Mouse (Mus musculus) myocyte (in vitro differentiated cells): Measurements from ENCODE around the gene Gm10340.
"Not testable (repeated sequence)": the region's sequence is repeated elsewhere in the genome, so short reads cannot be mapped to it uniquely, and the experiment has no call there.

ENCODE experiments used
- CEBPB ChIP-seq: IDR thresholded peaks from 2 replicates; pipeline ENCODE4 v1.6.1; 2011; ENCODE audit warnings: mild to moderate bottlenecking, moderate library complexity; ENCODE audit not compliant: poor library complexity, insufficient read depth, severe bottlenecking
- E2F4 ChIP-seq: IDR thresholded peaks from one replicate; pipeline ENCODE4 v1.6.1; 2011; ENCODE audit warnings: mild to moderate bottlenecking, control low read depth, moderate library complexity; ENCODE audit not compliant: insufficient read depth
- MAX ChIP-seq: IDR thresholded peaks from one replicate; pipeline ENCODE4 v1.6.1; 2011; ENCODE audit warnings: low read depth, mild to moderate bottlenecking, control low read depth
- MYOD1 ChIP-seq, 3 experiments: IDR thresholded peaks; one replicate each; pipeline ENCODE4 v1.6.1; 2011; ENCODE audit warnings: control low read depth in 2 of 3, low read depth in 2 of 3, mild to moderate bottlenecking in 2 of 3, moderate library complexity in 1 of 3; ENCODE audit not compliant: insufficient read length in 2 of 3, control insufficient read depth in 1 of 3
- MYOG ChIP-seq, 3 experiments: IDR thresholded peaks; one replicate each; pipeline ENCODE4 v1.6.1; 2011; ENCODE audit warnings: control low read depth in 2 of 3, low read depth in 2 of 3, mild to moderate bottlenecking in 2 of 3; ENCODE audit not compliant: insufficient read length in 2 of 3, control insufficient read depth in 1 of 3, insufficient read depth in 1 of 3
- POLR2A ChIP-seq: IDR thresholded peaks from one replicate; pipeline ENCODE4 v1.6.1; 2011; ENCODE audit warnings: low read depth, mild to moderate bottlenecking, control low read depth, moderate library complexity; ENCODE audit not compliant: insufficient read length
- POLR2AphosphoS2 ChIP-seq: IDR thresholded peaks from one replicate; pipeline ENCODE4 v1.6.1; 2011; ENCODE audit warnings: low read depth, control low read depth; ENCODE audit not compliant: insufficient read length
- REST ChIP-seq: IDR thresholded peaks from one replicate; pipeline ENCODE4 v1.6.1; 2011; ENCODE audit warnings: mild to moderate bottlenecking, control low read depth, moderate library complexity; ENCODE audit not compliant: insufficient read depth, insufficient read length
- SRF ChIP-seq: IDR thresholded peaks from one replicate; pipeline ENCODE4 v1.6.1; 2011; ENCODE audit warnings: low read depth; ENCODE audit not compliant: control insufficient read depth, insufficient read length
- TCF12 ChIP-seq: IDR thresholded peaks from one replicate; pipeline ENCODE4 v1.6.1; 2011; ENCODE audit warnings: mild to moderate bottlenecking, control low read depth; ENCODE audit not compliant: poor library complexity, insufficient read depth, severe bottlenecking
- TCF3 ChIP-seq: IDR thresholded peaks from one replicate; pipeline ENCODE4 v1.6.1; 2011; ENCODE audit warnings: low read depth, control low read depth; ENCODE audit not compliant: insufficient read length
- USF1 ChIP-seq: IDR thresholded peaks from one replicate; pipeline ENCODE4 v1.6.1; 2011; ENCODE audit warnings: low read depth, mild to moderate bottlenecking, control low read depth, moderate library complexity

- TF ChIP-seq POLR2A; MYOD1 (IDR thresholded peaks at IDR 0.05; ENCODE audit: control insufficient read depth in 1 of 3, insufficient read length in 2 of 3, low read depth in 2 of 3); USF1; MAX; POLR2AphosphoS2; TCF12; E2F4; CEBPB; TCF3; REST; MYOG (IDR thresholded peaks at IDR 0.05; ENCODE audit: control insufficient read depth in 1 of 3, insufficient read depth in 1 of 3, insufficient read length in 2 of 3, low read depth in 2 of 3); SRF: not testable (repeated sequence)
Measured at GRCm38 (mm10) chr14:3116051-3116450, 17.7 kb upstream of the Gm10340 start.
